Mouse (Mus musculus) bone marrow, adult 2 months (tissue): ENCODE measurements around the gene Ptov1.

Experiments
- CTCF ChIP-seq: fragments of 200-500 bp; IDR thresholded peaks from 2 replicates; pipeline ENCODE4 v1.5.1; 2011; ENCODE audit warnings: low read length, control low read depth; ENCODE audit not compliant: control insufficient read depth, insufficient read depth
- POLR2A ChIP-seq: fragments of 200-500 bp; IDR thresholded peaks from 2 replicates; pipeline ENCODE4 v1.6.1; 2011; ENCODE audit warnings: low read depth, mild to moderate bottlenecking, control low read depth, low read length, borderline replicate concordance; ENCODE audit not compliant: control insufficient read depth

- TF ChIP-seq CTCF: no peak
- no peak for TF ChIP-seq POLR2A
Measured at GRCm38 (mm10) chr7:44835373-44836015, 34.1 kb downstream of the Ptov1 start.
